Mouse (Mus musculus): Measurements from ENCODE around the gene Ctsf. TPM values are rescaled to one million over a fixed set of nuclear protein-coding genes. Genes with fewer than 3 reads are reported as not detected.

Gene Ctsf
- polyA plus RNA-seq, 2 experiments = 38.9 to 49.9 TPM

- no peak for DNase-seq (ENCODE audit: low spot score)
- H3K36me3 ChIP-seq (ENCODE audit: control insufficient read depth, insufficient read depth, low read length) = peaks cover 25% of the 10 kb centered on the region
- no peaks in the 10 kb centered on the region for H3K9me3 ChIP-seq (ENCODE audit: control insufficient read depth, low read length)
- no peak overlapping the region for H3K27ac ChIP-seq (replicated peaks; ENCODE audit: low read depth, low read length)
- H3K9ac ChIP-seq (ENCODE audit: low read depth, low read length, severe bottlenecking) = no peak overlapping the region
- WGBS = 78% methylated on average over 8 of the region's 8 CpGs
- H3K27me3 ChIP-seq (ENCODE audit: control insufficient read depth, insufficient read depth, low read length) = no peaks in the 10 kb centered on the region
- H3K4me2 ChIP-seq (replicated peaks; ENCODE audit: low read depth, low read length, severe bottlenecking) = no peak overlapping the region
- no peak for TF ChIP-seq POLR2A (IDR thresholded peaks at IDR 0.05; ENCODE audit: borderline replicate concordance, extremely low read depth, insufficient read depth, insufficient read length)
- no peak overlapping the region for H3K4me3 ChIP-seq (replicated peaks; ENCODE audit: low read length)
- no peak for ATAC-seq (ENCODE audit: low FRiP score, low read depth)
- peaks cover 6% of the 10 kb centered on the region for H3K4me1 ChIP-seq (ENCODE audit: control insufficient read depth, insufficient read depth, low read length)
Observed at GRCm38 (mm10) chr19:4833977-4834376, 21.0 kb upstream of the Ctsf start.

GRCm38 (mm10) chr19:4836096-4836495 is 18.8 kb upstream of the Ctsf start:
- Histone ChIP-seq H3K9me3 (ENCODE audit: control insufficient read depth, low read length) (no peaks in the 10 kb centered on the region), H3K4me1 (ENCODE audit: control insufficient read depth, insufficient read depth, low read length) (peaks cover 10% of the 10 kb centered on the region), H3K9ac (ENCODE audit: low read depth, low read length, severe bottlenecking) (no peak overlapping the region), H3K27ac (replicated peaks; ENCODE audit: low read depth, low read length) (no peak overlapping the region), H3K36me3 (ENCODE audit: control insufficient read depth, insufficient read depth, low read length) (peaks cover 19% of the 10 kb centered on the region), H3K4me2 (replicated peaks; ENCODE audit: low read depth, low read length, severe bottlenecking) (no peak overlapping the region), H3K27me3 (ENCODE audit: control insufficient read depth, insufficient read depth, low read length) (peaks cover 15% of the 10 kb centered on the region), H3K4me3 (replicated peaks; ENCODE audit: low read length) (no peak overlapping the region)
- no peak for ATAC-seq (ENCODE audit: low FRiP score, low read depth)
- TF ChIP-seq POLR2A (IDR thresholded peaks at IDR 0.05; ENCODE audit: borderline replicate concordance, extremely low read depth, insufficient read depth, insufficient read length) = no peak
- WGBS = 72% methylated on average over 2 of the region's 2 CpGs
- DNase-seq (ENCODE audit: low spot score) = no peak

GRCm38 (mm10) chr19:4837049-4837448 is 17.9 kb upstream of the Ctsf start:
- Histone ChIP-seq H3K9ac (ENCODE audit: low read depth, low read length, severe bottlenecking) (no peak overlapping the region), H3K4me3 (replicated peaks; ENCODE audit: low read length) (no peak overlapping the region), H3K9me3 (ENCODE audit: control insufficient read depth, low read length) (no peaks in the 10 kb centered on the region), H3K4me1 (ENCODE audit: control insufficient read depth, insufficient read depth, low read length) (peaks cover 10% of the 10 kb centered on the region), H3K36me3 (ENCODE audit: control insufficient read depth, insufficient read depth, low read length) (peaks cover 19% of the 10 kb centered on the region), H3K4me2 (replicated peaks; ENCODE audit: low read depth, low read length, severe bottlenecking) (no peak overlapping the region), H3K27me3 (ENCODE audit: control insufficient read depth, insufficient read depth, low read length) (peaks cover 15% of the 10 kb centered on the region), H3K27ac (replicated peaks; ENCODE audit: low read depth, low read length) (no peak overlapping the region)
- WGBS = 95% methylated on average over 6 of the region's 6 CpGs
- TF ChIP-seq POLR2A (IDR thresholded peaks at IDR 0.05; ENCODE audit: borderline replicate concordance, extremely low read depth, insufficient read depth, insufficient read length) = no peak
- no peak for DNase-seq (ENCODE audit: low spot score)
- ATAC-seq (ENCODE audit: low FRiP score, low read depth) = no peak

- no peak for DNase-seq (ENCODE audit: low spot score)
- Histone ChIP-seq H3K9me3 (ENCODE audit: control insufficient read depth, low read length) (no peaks in the 10 kb centered on the region), H3K4me2 (replicated peaks; ENCODE audit: low read depth, low read length, severe bottlenecking) (peak overlapping the region; percentile 95), H3K36me3 (ENCODE audit: control insufficient read depth, insufficient read depth, low read length) (peaks cover 5% of the 10 kb centered on the region; the same call in 1 of the 2 replicates), H3K27me3 (ENCODE audit: control insufficient read depth, insufficient read depth, low read length) (peaks cover 15% of the 10 kb centered on the region), H3K4me1 (ENCODE audit: control insufficient read depth, insufficient read depth, low read length) (peaks cover 10% of the 10 kb centered on the region), H3K27ac (replicated peaks; ENCODE audit: low read depth, low read length) (no peak overlapping the region), H3K4me3 (replicated peaks; ENCODE audit: low read length) (peak overlapping the region; percentile 58), H3K9ac (ENCODE audit: low read depth, low read length, severe bottlenecking) (peak overlapping the region; percentile 73)
- no peak for ATAC-seq (ENCODE audit: low FRiP score, low read depth)
- 37% methylated on average over 10 of the region's 10 CpGs for WGBS
- TF ChIP-seq POLR2A (IDR thresholded peaks at IDR 0.05; ENCODE audit: borderline replicate concordance, extremely low read depth, insufficient read depth, insufficient read length) = no peak
Observed at GRCm38 (mm10) chr19:4838526-4839140, 16.3 kb upstream of the Ctsf start.

- Histone ChIP-seq H3K27me3 (ENCODE audit: control insufficient read depth, insufficient read depth, low read length) (peaks cover 15% of the 10 kb centered on the region), H3K4me1 (ENCODE audit: control insufficient read depth, insufficient read depth, low read length) (peaks cover 10% of the 10 kb centered on the region), H3K27ac (replicated peaks; ENCODE audit: low read depth, low read length) (no peak within 1 kb of the TSS), H3K9me3 (ENCODE audit: control insufficient read depth, low read length) (no peaks in the 10 kb centered on the region), H3K36me3 (ENCODE audit: control insufficient read depth, insufficient read depth, low read length) (no peaks in the 10 kb centered on the region; the same call in 1 of the 2 replicates), H3K4me3 (replicated peaks; ENCODE audit: low read length) (peak within 1 kb of the TSS; percentile 58), H3K4me2 (replicated peaks; ENCODE audit: low read depth, low read length, severe bottlenecking) (peak within 1 kb of the TSS; percentile 95), H3K9ac (ENCODE audit: low read depth, low read length, severe bottlenecking) (peak within 1 kb of the TSS; percentile 73)
- DNase-seq (ENCODE audit: low spot score) (peak; percentile 98), ATAC-seq (ENCODE audit: low FRiP score, low read depth) (peak; percentile 99)
- TF ChIP-seq POLR2A (IDR thresholded peaks at IDR 0.05; ENCODE audit: borderline replicate concordance, extremely low read depth, insufficient read depth, insufficient read length) = peak; percentile 37; the same call in 1 of the 2 replicates
- under 1% methylated on average over 25 of the region's 25 CpGs for WGBS
Observed at GRCm38 (mm10) chr19:4839149-4839548, 15.8 kb upstream of the Ctsf start, which contains the start of the genes Ccs and Ccdc87. TSS of gene Ccs (minus strand) at chr19:4839332. TSS of gene Ccdc87 (plus strand) at chr19:4839366.
